Mouse (Mus musculus) G1E (cell line): ENCODE data around the gene Eda2r.

Experiments
- CTCF ChIP-seq: IDR thresholded peaks from 2 replicates; pipeline ENCODE4 v1.5.1; 2012; ENCODE audit warnings: low read depth, low read length, inconsistent platforms, mixed read lengths
- GATA1 ChIP-seq: IDR thresholded peaks from 2 replicates; pipeline ENCODE4 v1.6.1; 2012; ENCODE audit warnings: borderline replicate concordance, low read length, inconsistent platforms, mixed read lengths
- GATA2 ChIP-seq: IDR thresholded peaks from 2 replicates; pipeline ENCODE4 v1.6.1; 2012; ENCODE audit warnings: low read depth, low read length, inconsistent platforms, borderline replicate concordance

DNA sequence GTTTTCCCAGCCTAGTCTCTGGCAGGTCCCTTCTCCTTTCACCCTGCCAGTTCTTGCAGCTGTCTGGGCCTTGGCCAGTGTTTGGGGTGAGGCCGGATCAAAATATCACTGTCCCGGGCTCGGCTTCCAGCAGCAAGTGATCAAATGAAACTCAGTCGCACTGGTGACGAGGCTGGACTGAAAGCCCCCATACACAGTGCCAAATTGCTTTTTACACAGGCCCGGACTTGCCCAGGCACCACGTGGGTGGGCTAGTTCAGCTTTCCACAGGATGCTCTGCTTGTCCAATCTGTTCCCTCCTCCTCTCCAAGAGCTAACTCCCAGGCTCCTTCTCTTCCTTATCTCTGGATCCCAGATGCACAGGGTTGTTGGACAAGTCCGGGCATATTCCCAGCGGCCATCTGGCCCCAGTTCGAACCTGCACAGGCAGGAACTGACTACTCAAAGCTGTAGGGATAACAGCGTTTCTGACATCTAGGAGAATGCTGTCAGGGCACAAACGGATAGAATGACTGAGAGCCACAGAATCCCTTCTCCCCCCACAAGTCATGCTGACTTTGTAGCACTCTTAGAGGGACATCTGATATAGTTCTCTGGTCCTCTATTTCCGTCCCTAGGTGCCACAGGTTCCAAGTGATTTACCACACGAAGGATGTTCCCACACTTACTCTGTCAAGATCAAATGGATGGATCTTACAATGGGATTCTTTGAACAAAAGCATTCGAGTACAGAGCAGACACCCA is 523 bp downstream of the Eda2r start:
- no peak for TF ChIP-seq CTCF
- TF ChIP-seq GATA1 = no peak
- no peak for TF ChIP-seq GATA2
